Mouse (Mus musculus) CH12.LX (cell line): ENCODE data around the gene Tmem176a. TPM values are rescaled to one million over a fixed set of nuclear protein-coding genes. Genes with fewer than 3 reads are reported as not detected.

Source experiments
- DNase-seq: peaks from one replicate; pipeline ENCODE4 v3.0.0-alpha.2; 2013; ENCODE audit errors: extremely low read depth
- H3K27ac ChIP-seq: 2 replicates; pipeline ENCODE4 v1.5.1; 2012; ENCODE audit warnings: low read depth, mild to moderate bottlenecking, control low read depth, moderate library complexity; ENCODE audit not compliant: insufficient read depth
- H3K27me3 ChIP-seq: replicated peaks from 2 replicates; pipeline ENCODE3; 2012; ENCODE audit warnings: inconsistent platforms
- H3K36me3 ChIP-seq, 2 experiments: replicated peaks in 1 of 2; 2 replicates each; pipeline versions ENCODE3 to v1.6.1; 2012; ENCODE audit warnings: inconsistent platforms in 1 of 2, low read length in 1 of 2, mild to moderate bottlenecking in 1 of 2, mixed read lengths in 1 of 2, moderate library complexity in 1 of 2; ENCODE audit not compliant: control insufficient read depth in 1 of 2, insufficient read depth in 1 of 2
- H3K4me1 ChIP-seq, 2 experiments: 2 replicates each; pipeline ENCODE4 v1.6.1; 2012; ENCODE audit warnings: inconsistent platforms in 1 of 2, moderate library complexity in 1 of 2; ENCODE audit not compliant: insufficient read depth in 2 of 2, control insufficient read depth in 1 of 2
- H3K4me2 ChIP-seq: 2 replicates; pipeline ENCODE4 v1.6.1; 2012; ENCODE audit warnings: low read depth, mild to moderate bottlenecking, control low read depth; ENCODE audit not compliant: poor library complexity, insufficient read depth, severe bottlenecking
- H3K4me3 ChIP-seq, 3 experiments: fragments of 150-350 bp in 1 of 3; sonication (generic) in 1 of 3; replicated peaks in 1 of 3; 2 replicates each; pipeline versions ENCODE3 to v1.5.1; 2011 to 2012; ENCODE audit warnings: low read depth in 2 of 3, low read length in 2 of 3, mild to moderate bottlenecking in 2 of 3, moderate library complexity in 2 of 3, control low read depth in 1 of 3, improper control_type of control experiment in 1 of 3, inconsistent platforms in 1 of 3, mixed read lengths in 1 of 3; ENCODE audit not compliant: poor library complexity in 1 of 3
- H3K79me2 ChIP-seq: replicated peaks from 2 replicates; pipeline ENCODE4 v1.6.1; 2012; ENCODE audit warnings: mild to moderate bottlenecking, moderate library complexity; ENCODE audit not compliant: control insufficient read depth, poor library complexity, insufficient read depth, severe bottlenecking; ENCODE audit errors: extremely low read depth
- H3K9ac ChIP-seq: 2 replicates; pipeline ENCODE4 v1.6.1; 2012; ENCODE audit warnings: low read depth, mild to moderate bottlenecking, control low read depth, moderate library complexity; ENCODE audit not compliant: insufficient read depth
- H3K9me3 ChIP-seq: replicated peaks from 2 replicates; pipeline ENCODE3; 2012; ENCODE audit warnings: low read length, inconsistent platforms, mixed read lengths
- BHLHE40 ChIP-seq: IDR thresholded peaks from 2 replicates; pipeline ENCODE4 v1.6.1; 2011; ENCODE audit warnings: mild to moderate bottlenecking, low read depth, low read length, improper control_type of control experiment
- CHD1 ChIP-seq: IDR thresholded peaks from 2 replicates; pipeline ENCODE4 v1.6.1; 2012; ENCODE audit warnings: low read depth, low read length, improper control_type of control experiment, inconsistent platforms
- CHD2 ChIP-seq: IDR thresholded peaks from 2 replicates; pipeline ENCODE4 v1.6.1; 2011; ENCODE audit warnings: low read length, improper control_type of control experiment
- CTCF ChIP-seq, 2 experiments: IDR thresholded peaks in 1 of 2; conservative IDR thresholded peaks in 1 of 2; 2 replicates each; pipeline ENCODE4 v1.5.1; 2011 to 2012; ENCODE audit warnings: low read depth in 2 of 2, low read length in 2 of 2, improper control_type of control experiment in 1 of 2, inconsistent platforms in 1 of 2, mild to moderate bottlenecking in 1 of 2, moderate library complexity in 1 of 2
- EP300 ChIP-seq: IDR thresholded peaks from 2 replicates; pipeline ENCODE4 v1.6.1; 2011; ENCODE audit warnings: low read length, improper control_type of control experiment
- GABPA ChIP-seq: IDR thresholded peaks from 2 replicates; pipeline ENCODE4 v1.6.1; 2012; ENCODE audit warnings: low read depth, low read length, improper control_type of control experiment, inconsistent platforms; ENCODE audit not compliant: insufficient replicate concordance
- HCFC1 ChIP-seq: IDR thresholded peaks from 2 replicates; pipeline ENCODE4 v1.6.1; 2012; ENCODE audit warnings: low read depth, mild to moderate bottlenecking, inconsistent platforms, low read length, improper control_type of control experiment
- MAFK ChIP-seq: IDR thresholded peaks from 2 replicates; pipeline ENCODE4 v1.6.1; 2011; ENCODE audit warnings: low read length, improper control_type of control experiment; ENCODE audit not compliant: insufficient replicate concordance
- MAX ChIP-seq: IDR thresholded peaks from 2 replicates; pipeline ENCODE4 v1.6.1; 2011; ENCODE audit warnings: low read length, improper control_type of control experiment
- MAZ ChIP-seq: IDR thresholded peaks from 2 replicates; pipeline ENCODE4 v1.6.1; 2012; ENCODE audit warnings: low read depth, mild to moderate bottlenecking, inconsistent platforms, low read length, improper control_type of control experiment, moderate library complexity
- MEF2A ChIP-seq: IDR thresholded peaks from 2 replicates; pipeline ENCODE4 v1.6.1; 2014; ENCODE audit warnings: low read depth, mild to moderate bottlenecking, inconsistent platforms, low read length, improper control_type of control experiment, borderline replicate concordance
- MXI1 ChIP-seq: IDR thresholded peaks from 2 replicates; pipeline ENCODE4 v1.6.1; 2011; ENCODE audit warnings: mild to moderate bottlenecking, low read depth, low read length, improper control_type of control experiment
- MYC ChIP-seq: IDR thresholded peaks from 2 replicates; pipeline ENCODE4 v1.6.1; 2011; ENCODE audit warnings: low read depth, mild to moderate bottlenecking, improper control_type of control experiment, low read length
- NELFE ChIP-seq: IDR thresholded peaks from 2 replicates; pipeline ENCODE4 v1.6.1; 2011; ENCODE audit warnings: low read depth, low read length, improper control_type of control experiment
- PAX5 ChIP-seq: IDR thresholded peaks from 2 replicates; pipeline ENCODE4 v1.6.1; 2012; ENCODE audit warnings: low read length, inconsistent platforms, mixed read lengths
- RAD21 ChIP-seq: IDR thresholded peaks from 2 replicates; pipeline ENCODE4 v1.6.1; 2011; ENCODE audit warnings: low read depth, mild to moderate bottlenecking, low read length, improper control_type of control experiment, moderate library complexity
- SIN3A ChIP-seq: IDR thresholded peaks from 2 replicates; pipeline ENCODE4 v1.6.1; 2012; ENCODE audit warnings: low read length, improper control_type of control experiment, inconsistent platforms
- TCF12 ChIP-seq: IDR thresholded peaks from 2 replicates; pipeline ENCODE4 v1.6.1; 2014; ENCODE audit warnings: low read depth, mild to moderate bottlenecking, inconsistent platforms, low read length, improper control_type of control experiment
- USF2 ChIP-seq: conservative IDR thresholded peaks from 2 replicates; pipeline ENCODE4 v1.6.1; 2011; ENCODE audit warnings: low read depth, low read length, improper control_type of control experiment
- ZC3H11A ChIP-seq: IDR thresholded peaks from 2 replicates; pipeline ENCODE4 v1.6.1; 2012; ENCODE audit warnings: low read depth, mild to moderate bottlenecking, inconsistent platforms, low read length, improper control_type of control experiment
- ZMIZ1 ChIP-seq: IDR thresholded peaks from 2 replicates; pipeline ENCODE4 v1.6.1; 2012; ENCODE audit warnings: low read depth, mild to moderate bottlenecking, inconsistent platforms, low read length, improper control_type of control experiment
- ZNF384 ChIP-seq: IDR thresholded peaks from 2 replicates; pipeline ENCODE4 v1.6.1; 2012; ENCODE audit warnings: low read depth, low read length, improper control_type of control experiment, inconsistent platforms
- dilution Hi-C: fragments of 300-500 bp; cut with MboI; formaldehyde crosslinking; loops from 2 replicates; pipeline ENCODE4 v1.14.3; 2020; ENCODE audit warnings: low sequenced_read_pairs; ENCODE audit not compliant: extremely low pct_unique_long_range_greater_than_20kb, extremely low pct_ligation_motif_present
- in situ Hi-C: fragments of 300-500 bp; cut with MboI; formaldehyde crosslinking; loops from 3 replicates; pipeline ENCODE4 v1.14.3; 2019; ENCODE audit warnings: low sequenced_read_pairs, low pct_ligation_motif_present, low pct_unique_long_range_greater_than_20kb, mixed read lengths
- polyA plus RNA-seq: library from polyadenylated mRNA; unstranded; fragments of >175 nt; gene quantifications from 2 replicates; pipeline ENCODE4 v1.2.1, GENCODE M21; 2012; ENCODE audit warnings: low read depth; ENCODE audit not compliant: insufficient read length
- total RNA-seq, 2 experiments: library from RNA; depleted of rRNA; stranded (reverse); fragments of 300-350 nt in 1 of 2; fragments of >200 nt in 1 of 2; gene quantifications; 2 replicates each; pipeline ENCODE4 v1.2.3; 2012 to 2014

The Tmem176a gene
- total RNA-seq (2012; rRNA removed) (24.9 and 27.2 TPM in 2 replicates), total RNA-seq (2014; rRNA removed) (30.0 and 34.6 TPM in 2 replicates), polyA plus RNA-seq (49.8 and 58.0 TPM in 2 replicates)

GRCm38 (mm10) chr6:48840371-48840969 is at the start of gene Tmem176a:
TSS of gene Tmem176a (plus strand) at chr6:48840919.
- in situ Hi-C loops (no loop called here), dilution Hi-C loops (no loop called here)
- peak within 1 kb of the TSS; percentile 50 to 73 (median 59) for H3K4me3 ChIP-seq
- peaks cover 0 to 67% of the 10 kb centered on the region in 2 experiments for H3K36me3 ChIP-seq
- no peaks in the 10 kb centered on the region for H3K9me3 ChIP-seq
- H3K79me2 ChIP-seq, result no peaks in the 10 kb centered on the region
- TF ChIP-seq CTCF (conservative IDR thresholded peaks at IDR 0.05 in 1 of 2, IDR thresholded peaks at IDR 0.05 in 1 of 2; ENCODE audit: low read depth in 2 of 2, low read length in 2 of 2) (no peak), RAD21 (no peak), CHD1 (no peak), TCF12 (no peak), MXI1 (no peak), MYC (no peak), EP300 (no peak), ZC3H11A (no peak), NELFE (no peak), PAX5 (no peak), BHLHE40 (no peak), ZMIZ1 (no peak), MAZ (no peak), HCFC1 (no peak)
- no peak within 1 kb of the TSS for H3K9ac ChIP-seq
- H3K27ac ChIP-seq, result peak within 1 kb of the TSS; percentile 16; the same call in 1 of the 2 replicates
- H3K27me3 ChIP-seq, result no peaks in the 10 kb centered on the region
- peaks cover 10 to 91% of the 10 kb centered on the region in 2 experiments for H3K4me1 ChIP-seq
- no peak for DNase-seq
- peak within 1 kb of the TSS; percentile 48; the same call in 1 of the 2 replicates for H3K4me2 ChIP-seq

- Histone ChIP-seq H3K36me3 (no peaks in the 10 kb centered on the region), H3K4me2 (0 out of 2 replicates have a peak overlapping the region, but pooled peaks have one; percentile 36), H3K27ac (no peak overlapping the region), H3K4me3 (no peak overlapping the region), H3K9me3 (peaks cover 7% of the 10 kb centered on the region), H3K9ac (no peak overlapping the region)
- peak; percentile 83 for DNase-seq
- TF ChIP-seq TCF12 (no peak), MAX (0 out of 2 replicates have a peak, but pooled peaks have one; percentile 38), USF2 (no peak), EP300 (peak; percentile 55), MYC (0 out of 2 replicates have a peak, but pooled peaks have one; percentile 48), MAFK (no peak), GABPA (no peak), ZNF384 (no peak), CTCF (conservative IDR thresholded peaks at IDR 0.05 in 1 of 2, IDR thresholded peaks at IDR 0.05 in 1 of 2; ENCODE audit: low read depth in 2 of 2, low read length in 2 of 2) (no peak), CHD2 (no peak), MXI1 (no peak), MEF2A (no peak), SIN3A (peak; percentile 36; the same call in 1 of the 2 replicates), BHLHE40 (0 out of 2 replicates have a peak, but pooled peaks have one; percentile 25)
- TF ChIP-seq, all 38 proteins: peak for 5
- H3K4me1 ChIP-seq, result peaks cover 0 to 12% of the 10 kb centered on the region in 2 experiments; a peak in 1 of 4 replicates
- H3K79me2 ChIP-seq, result no peaks in the 10 kb centered on the region
- dilution Hi-C loops (no loop called here), in situ Hi-C loops (no loop called here)
- H3K27me3 ChIP-seq, result no peaks in the 10 kb centered on the region
Observed at GRCm38 (mm10) chr6:48801897-48802296, 38.8 kb upstream of the Tmem176a start.
